Mouse (Mus musculus): Measurements from ENCODE around the gene Gm4763.

GRCm38 (mm10) chr7:24758520-24758919 is 31.8 kb upstream of the Gm4763 start:
- TF ChIP-seq CTCF (IDR thresholded peaks at IDR 0.05; ENCODE audit: extremely low read depth, insufficient read depth, low read length) (no peak), POLR2A (IDR thresholded peaks at IDR 0.05; ENCODE audit: extremely low read depth, insufficient read depth, low read length) (no peak)

Data from cortical plate, adult 2 months (tissue).